Mouse (Mus musculus): Measurements from ENCODE around the gene Mepe. TPM values are rescaled to one million over a fixed set of nuclear protein-coding genes. Genes with fewer than 3 reads are reported as not detected.

Gene Mepe
- polyA plus RNA-seq, 1 experiment from 2014 or later = not detected

DNA sequence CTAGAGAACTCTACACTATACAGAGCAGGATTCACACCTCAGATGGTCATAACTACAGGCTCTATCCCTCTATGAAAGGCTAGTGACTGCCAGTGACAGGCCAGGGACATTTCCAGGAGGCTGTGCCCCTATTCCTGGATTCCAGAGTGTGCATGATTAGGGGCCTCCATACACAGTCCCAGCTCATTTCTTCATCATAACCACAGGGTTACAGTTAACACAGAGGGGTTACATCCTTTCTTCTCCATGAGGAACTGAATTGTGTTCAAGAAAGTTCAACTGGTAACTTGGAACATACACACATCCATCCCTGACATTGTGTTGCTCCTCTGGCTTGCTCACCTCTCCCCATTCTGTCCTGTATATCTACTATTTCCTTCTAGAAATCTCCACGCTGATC lies 51.8 kb downstream of the Mepe start:
- Histone ChIP-seq H3K4me3 (replicated peaks; ENCODE audit: low read depth, low read length) (no peak overlapping the region), H3K27me3 (ENCODE audit: insufficient read depth, low read length) (no peaks in the 10 kb centered on the region), H3K9me3 (replicated peaks; ENCODE audit: low read length) (no peaks in the 10 kb centered on the region), H3K4me1 (replicated peaks; ENCODE audit: insufficient read depth, low read length) (0 out of 2 replicates have a peak, but pooled peaks cover 7% of the 10 kb centered on the region), H3K27ac (no peak overlapping the region), H3K9ac (ENCODE audit: low read depth, low read length) (no peak overlapping the region), H3K36me3 (ENCODE audit: insufficient read depth, low read length) (no peaks in the 10 kb centered on the region), H3K4me2 (ENCODE audit: low read length) (no peak overlapping the region)
- TF ChIP-seq CTCF (IDR thresholded peaks at IDR 0.05; ENCODE audit: low read depth) = no peak
- ATAC-seq (replicated peaks; ENCODE audit: low FRiP score, low read depth) = no peak
- DNase-seq (ENCODE audit: low spot score) = no peak
- WGBS = 96% methylated on average over 1 of the region's 1 CpGs

- Histone ChIP-seq H3K4me1 (replicated peaks; ENCODE audit: insufficient read depth, low read length) (no peaks in the 10 kb centered on the region), H3K27ac (no peak overlapping the region), H3K4me2 (ENCODE audit: low read length) (no peak overlapping the region), H3K36me3 (ENCODE audit: insufficient read depth, low read length) (no peaks in the 10 kb centered on the region), H3K9me3 (replicated peaks; ENCODE audit: low read length) (no peaks in the 10 kb centered on the region), H3K4me3 (replicated peaks; ENCODE audit: low read depth, low read length) (no peak overlapping the region), H3K27me3 (ENCODE audit: insufficient read depth, low read length) (no peaks in the 10 kb centered on the region), H3K9ac (ENCODE audit: low read depth, low read length) (no peak overlapping the region)
- ATAC-seq (replicated peaks; ENCODE audit: low FRiP score, low read depth) = no peak
- no peak for TF ChIP-seq CTCF (IDR thresholded peaks at IDR 0.05; ENCODE audit: low read depth)
- DNase-seq (ENCODE audit: low spot score) = no peak
- 87% methylated on average over 1 of the region's 1 CpGs for WGBS
Observed at GRCm38 (mm10) chr5:104380574-104380973, 55.4 kb downstream of the Mepe start.

DNA sequence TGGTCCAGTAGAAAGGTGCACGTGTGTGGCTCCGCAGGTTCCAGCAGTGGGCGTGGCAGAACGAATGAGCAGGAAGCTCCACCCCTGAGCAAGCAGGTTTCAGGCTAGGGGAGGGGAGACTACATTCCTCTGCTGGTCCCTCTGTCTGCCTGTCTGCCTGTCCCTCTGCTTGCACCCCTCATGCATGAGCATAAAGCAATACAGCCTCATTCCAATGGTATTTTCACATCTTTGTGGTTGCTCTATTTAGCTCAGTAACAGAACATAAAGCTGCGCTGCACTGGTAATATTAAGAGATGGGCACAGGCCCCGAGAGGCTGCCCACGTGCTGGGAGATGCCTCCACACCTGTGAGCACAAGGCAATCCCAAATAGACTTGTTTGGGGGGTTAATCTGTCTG lies 56.5 kb downstream of the Mepe start:
- no peak overlapping the region for H3K27ac ChIP-seq
- no peaks in the 10 kb centered on the region for H3K4me1 ChIP-seq (replicated peaks; ENCODE audit: insufficient read depth, low read length)
- no peaks in the 10 kb centered on the region for H3K36me3 ChIP-seq (ENCODE audit: insufficient read depth, low read length)
- H3K4me3 ChIP-seq (replicated peaks; ENCODE audit: low read depth, low read length) = no peak overlapping the region
- TF ChIP-seq CTCF (IDR thresholded peaks at IDR 0.05; ENCODE audit: low read depth) = no peak
- no peaks in the 10 kb centered on the region for H3K27me3 ChIP-seq (ENCODE audit: insufficient read depth, low read length)
- ATAC-seq (replicated peaks; ENCODE audit: low FRiP score, low read depth) = no peak
- 84% methylated on average over 3 of the region's 7 CpGs for WGBS
- H3K4me2 ChIP-seq (ENCODE audit: low read length) = no peak overlapping the region
- no peaks in the 10 kb centered on the region for H3K9me3 ChIP-seq (replicated peaks; ENCODE audit: low read length)
- no peak for DNase-seq (ENCODE audit: low spot score)
- H3K9ac ChIP-seq (ENCODE audit: low read depth, low read length) = no peak overlapping the region

DNA sequence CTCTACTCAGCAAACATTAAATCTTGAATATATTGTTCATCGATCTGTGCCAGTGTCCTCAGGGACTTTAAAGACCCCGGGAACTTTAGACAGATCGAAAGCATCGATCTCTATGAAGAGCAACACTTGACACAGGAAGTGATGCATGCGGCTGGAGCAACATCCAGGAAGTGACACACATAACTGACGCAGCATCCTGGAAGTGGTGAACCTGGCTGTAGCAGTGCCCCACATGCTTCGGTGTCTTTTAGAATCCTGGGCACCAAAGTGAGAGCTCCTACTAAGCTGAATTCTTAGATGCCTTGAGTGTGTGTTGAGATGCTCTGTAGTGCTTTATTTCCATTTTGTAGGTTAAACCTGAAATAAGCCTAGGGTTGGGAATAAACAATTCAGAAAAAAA lies 59.4 kb downstream of the Mepe start:
- no peak overlapping the region for H3K27ac ChIP-seq
- H3K9ac ChIP-seq (ENCODE audit: low read depth, low read length) = no peak overlapping the region
- DNase-seq (ENCODE audit: low spot score) (no peak), ATAC-seq (replicated peaks; ENCODE audit: low FRiP score, low read depth) (no peak)
- H3K27me3 ChIP-seq (ENCODE audit: insufficient read depth, low read length) = no peaks in the 10 kb centered on the region
- H3K36me3 ChIP-seq (ENCODE audit: insufficient read depth, low read length) = no peaks in the 10 kb centered on the region
- TF ChIP-seq CTCF (IDR thresholded peaks at IDR 0.05; ENCODE audit: low read depth) = no peak
- no peaks in the 10 kb centered on the region for H3K4me1 ChIP-seq (replicated peaks; ENCODE audit: insufficient read depth, low read length)
- no peaks in the 10 kb centered on the region for H3K9me3 ChIP-seq (replicated peaks; ENCODE audit: low read length)
- WGBS = 58% methylated on average over 7 of the region's 7 CpGs
- H3K4me2 ChIP-seq (ENCODE audit: low read length) = no peak overlapping the region
- no peak overlapping the region for H3K4me3 ChIP-seq (replicated peaks; ENCODE audit: low read depth, low read length)

GRCm38 (mm10) chr5:104385521-104385920 lies 60.4 kb downstream of the Mepe start:
- Histone ChIP-seq H3K36me3 (ENCODE audit: insufficient read depth, low read length) (no peaks in the 10 kb centered on the region), H3K27me3 (ENCODE audit: insufficient read depth, low read length) (no peaks in the 10 kb centered on the region), H3K27ac (no peak overlapping the region), H3K4me2 (ENCODE audit: low read length) (no peak overlapping the region), H3K9me3 (replicated peaks; ENCODE audit: low read length) (no peaks in the 10 kb centered on the region), H3K4me3 (replicated peaks; ENCODE audit: low read depth, low read length) (no peak overlapping the region), H3K9ac (ENCODE audit: low read depth, low read length) (no peak overlapping the region), H3K4me1 (replicated peaks; ENCODE audit: insufficient read depth, low read length) (no peaks in the 10 kb centered on the region)
- TF ChIP-seq CTCF (IDR thresholded peaks at IDR 0.05; ENCODE audit: low read depth) = no peak
- DNase-seq (ENCODE audit: low spot score) (no peak), ATAC-seq (replicated peaks; ENCODE audit: low FRiP score, low read depth) (no peak)
- 93% methylated on average over 16 of the region's 16 CpGs for WGBS

DNA sequence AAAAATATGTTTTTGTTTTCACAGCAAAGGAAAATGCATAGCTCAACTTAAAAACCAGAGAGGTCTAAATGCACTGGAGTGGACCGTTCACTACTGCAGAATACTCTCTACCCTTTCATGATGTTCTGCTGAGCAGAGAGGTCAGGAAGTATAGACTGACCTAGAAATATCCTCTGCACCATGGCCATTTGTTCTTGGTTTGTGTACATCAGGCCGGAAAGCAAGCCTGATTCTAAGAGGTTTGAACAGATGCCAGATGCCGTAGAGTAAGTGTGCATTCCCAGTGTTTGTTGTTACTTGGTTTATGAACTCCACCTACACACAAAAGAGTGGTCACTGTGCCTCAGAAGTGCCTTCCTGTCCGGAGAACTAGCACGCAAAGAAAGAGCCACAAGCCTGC lies 61.8 kb downstream of the Mepe start:
- H3K27me3 ChIP-seq (ENCODE audit: insufficient read depth, low read length) = no peaks in the 10 kb centered on the region
- no peak overlapping the region for H3K4me3 ChIP-seq (replicated peaks; ENCODE audit: low read depth, low read length)
- no peaks in the 10 kb centered on the region for H3K4me1 ChIP-seq (replicated peaks; ENCODE audit: insufficient read depth, low read length)
- no peaks in the 10 kb centered on the region for H3K36me3 ChIP-seq (ENCODE audit: insufficient read depth, low read length)
- WGBS = 47% methylated on average over 5 of the region's 5 CpGs
- H3K27ac ChIP-seq = no peak overlapping the region
- DNase-seq (ENCODE audit: low spot score) (no peak), ATAC-seq (replicated peaks; ENCODE audit: low FRiP score, low read depth) (no peak)
- no peak overlapping the region for H3K4me2 ChIP-seq (ENCODE audit: low read length)
- no peak for TF ChIP-seq CTCF (IDR thresholded peaks at IDR 0.05; ENCODE audit: low read depth)
- no peak overlapping the region for H3K9ac ChIP-seq (ENCODE audit: low read depth, low read length)
- no peaks in the 10 kb centered on the region for H3K9me3 ChIP-seq (replicated peaks; ENCODE audit: low read length)

Small RNAs within 50 kb of the gene (microRNA-seq; reads per million reads assigned to microRNA genes)
- not detected for gene Gm23616

Other genes starting within 250 kb of the Mepe start
- not detected in 2 replicates for gene Gm17660, start 247.7 kb upstream of the Mepe start, polyA plus RNA-seq (2015; fragmentation: Nextera tagmentation; extraction: Ambion mirVana)
- gene Sparcl1, start 211.6 kb upstream of the Mepe start, polyA plus RNA-seq (2015; fragmentation: Nextera tagmentation; extraction: Ambion mirVana) = 67.2 and 77.5 TPM in 2 replicates
- not detected in 2 replicates for gene Dspp, start 154.6 kb upstream of the Mepe start, polyA plus RNA-seq (2015; fragmentation: Nextera tagmentation; extraction: Ambion mirVana)
- gene Dmp1, start 122.7 kb upstream of the Mepe start, polyA plus RNA-seq (2015; fragmentation: Nextera tagmentation; extraction: Ambion mirVana) = 0.15 and 0.16 TPM in 2 replicates
- gene Ibsp, start 26.2 kb upstream of the Mepe start, polyA plus RNA-seq (2015; fragmentation: Nextera tagmentation; extraction: Ambion mirVana) = not detected in 2 replicates
- gene Spp1, start 109.8 kb downstream of the Mepe start, polyA plus RNA-seq (2015; fragmentation: Nextera tagmentation; extraction: Ambion mirVana) = 1,587 and 1,767 TPM in 2 replicates
- gene Pkd2, start 134.1 kb downstream of the Mepe start, polyA plus RNA-seq (2015; fragmentation: Nextera tagmentation; extraction: Ambion mirVana) = 16.9 and 17.4 TPM in 2 replicates
- gene BC005561, start 183.0 kb downstream of the Mepe start, polyA plus RNA-seq (2015; fragmentation: Nextera tagmentation; extraction: Ambion mirVana) = 9.8 TPM in 2 replicates

Data from kidney, postnatal 0 days (tissue).